Mouse (Mus musculus) heart, postnatal 0 days (tissue): ENCODE data around the gene Fbxl18.

ENCODE experiments used
- CTCF ChIP-seq: IDR thresholded peaks from 2 replicates; pipeline ENCODE4 v1.5.1; 2016; ENCODE audit warnings: antibody characterized with exemption, control low read depth, low read depth
- EP300 ChIP-seq: IDR thresholded peaks from 2 replicates; pipeline ENCODE4 v1.6.1; 2016; ENCODE audit warnings: antibody characterized with exemption, low read depth

DNA sequence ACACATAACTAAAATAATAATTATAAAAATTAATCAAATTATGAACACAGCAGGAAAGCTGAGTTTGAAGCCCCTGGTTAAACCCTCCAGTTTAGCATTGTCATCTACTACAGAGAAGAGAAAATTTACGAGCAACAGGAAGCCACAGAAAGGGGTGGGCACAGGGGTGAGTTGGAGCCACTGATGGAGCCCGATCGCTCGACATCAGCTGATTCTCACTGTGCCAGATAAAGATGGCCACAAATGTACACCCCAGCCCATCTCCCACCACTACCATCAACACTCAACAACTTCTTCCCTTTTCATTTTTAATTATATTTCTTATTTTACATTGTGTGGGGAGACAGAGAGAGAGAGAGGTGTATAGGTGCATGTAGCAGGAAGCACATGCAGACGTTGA lies 1.5 kb upstream of the Fbxl18 start:
- TF ChIP-seq CTCF (no peak), EP300 (no peak)
